Mouse (Mus musculus) spleen, postnatal 14 days (tissue): ENCODE measurements around the gene Ptpn14.

Experiments
- DNase-seq, 2 experiments: peaks; one replicate each; pipeline ENCODE4 v3.0.0; 2021 to 2022; ENCODE audit warnings: low spot score in 2 of 2

The Ptpn14 gene

GRCm38 (mm10) chr1:189717546-189717945 lies 10.5 kb upstream of the Ptpn14 start:
- DNase-seq, result no peak

GRCm38 (mm10) chr1:189718600-189718999 lies 9.5 kb upstream of the Ptpn14 start:
- no peak for DNase-seq

- DNase-seq, result no peak
These were observed 1.9 kb upstream of the Ptpn14 start for GRCm38 (mm10) chr1:189726121-189726520.

- DNase-seq, result no peak
These were observed 653 bp upstream of the Ptpn14 start for GRCm38 (mm10) chr1:189727346-189727883.

GRCm38 (mm10) chr1:189728784-189729115 lies 682 bp downstream of the Ptpn14 start:
- no peak for DNase-seq

- no peak for DNase-seq
These were observed 1.2 kb downstream of the Ptpn14 start for GRCm38 (mm10) chr1:189729141-189729815.

- DNase-seq, result no peak
These were observed 3.6 kb downstream of the Ptpn14 start for GRCm38 (mm10) chr1:189731697-189732096.

GRCm38 (mm10) chr1:189732156-189732555 lies 4.1 kb downstream of the Ptpn14 start:
- no peak for DNase-seq

- DNase-seq, result no peak
These were observed 12.0 kb downstream of the Ptpn14 start for GRCm38 (mm10) chr1:189740075-189740474.

GRCm38 (mm10) chr1:189742041-189742440 lies 14.0 kb downstream of the Ptpn14 start:
- DNase-seq, result no peak

GRCm38 (mm10) chr1:189743136-189743535 lies 15.1 kb downstream of the Ptpn14 start:
- no peak for DNase-seq

GRCm38 (mm10) chr1:189744914-189745710 lies 17.0 kb downstream of the Ptpn14 start:
- no peak for DNase-seq

GRCm38 (mm10) chr1:189746520-189746919 lies 18.5 kb downstream of the Ptpn14 start:
- no peak for DNase-seq

GRCm38 (mm10) chr1:189749789-189750188 lies 21.7 kb downstream of the Ptpn14 start:
- DNase-seq, result no peak

- no peak for DNase-seq
These were observed 22.2 kb downstream of the Ptpn14 start for GRCm38 (mm10) chr1:189750233-189750632.

- no peak for DNase-seq
These were observed 24.2 kb downstream of the Ptpn14 start for GRCm38 (mm10) chr1:189752245-189752644.

GRCm38 (mm10) chr1:189755072-189755471 lies 27.0 kb downstream of the Ptpn14 start:
- no peak for DNase-seq

GRCm38 (mm10) chr1:189756306-189757053 lies 28.4 kb downstream of the Ptpn14 start:
- peak in 1 of 2 experiments; percentile 9 for DNase-seq

- no peak for DNase-seq
These were observed 29.0 kb downstream of the Ptpn14 start for GRCm38 (mm10) chr1:189757054-189757408.

- no peak for DNase-seq
These were observed 33.5 kb downstream of the Ptpn14 start for GRCm38 (mm10) chr1:189761581-189762021.

GRCm38 (mm10) chr1:189764258-189764657 lies 36.2 kb downstream of the Ptpn14 start:
- DNase-seq, result no peak

GRCm38 (mm10) chr1:189767164-189767563 lies 39.1 kb downstream of the Ptpn14 start:
- no peak for DNase-seq
